Mouse (Mus musculus) heart, adult 2 months (tissue): ENCODE measurements around the gene Mdfic. TPM values are rescaled to one million over a fixed set of nuclear protein-coding genes. Genes with fewer than 3 reads are reported as not detected.

Experiments
- DNase-seq, 2 experiments: peaks; one replicate each; pipeline ENCODE4 v3.0.0; 2021
- H3K27ac ChIP-seq: fragments of 200-600 bp; 2 replicates; pipeline ENCODE4 v1.8.1; 2022
- H3K27me3 ChIP-seq: fragments of 200-500 bp; 2 replicates; pipeline ENCODE4 v1.6.1; 2012; ENCODE audit warnings: mild to moderate bottlenecking, low read length, inconsistent platforms, mixed read lengths; ENCODE audit not compliant: control insufficient read depth, insufficient read depth
- H3K36me3 ChIP-seq: fragments of 200-500 bp; 2 replicates; pipeline ENCODE4 v1.6.1; 2012; ENCODE audit warnings: low read length, inconsistent platforms; ENCODE audit not compliant: control insufficient read depth, insufficient read depth
- H3K4me1 ChIP-seq: fragments of 200-500 bp; 2 replicates; pipeline ENCODE4 v1.6.1; 2011; ENCODE audit warnings: low read length; ENCODE audit not compliant: control insufficient read depth, insufficient read depth
- H3K4me3 ChIP-seq: fragments of 200-600 bp; 2 replicates; pipeline ENCODE4 v1.8.1; 2022
- H3K79me2 ChIP-seq: fragments of 200-500 bp; replicated peaks from 2 replicates; pipeline ENCODE4 v1.6.1; 2012; ENCODE audit warnings: mild to moderate bottlenecking, inconsistent platforms, low read length, moderate library complexity, mixed read lengths; ENCODE audit not compliant: control insufficient read depth, insufficient read depth
- H3K9ac ChIP-seq: fragments of 200-500 bp; 2 replicates; pipeline ENCODE4 v1.6.1; 2012; ENCODE audit warnings: low read depth, mild to moderate bottlenecking, control low read depth, inconsistent platforms, low read length, mixed read lengths
- CTCF ChIP-seq: fragments of 200-600 bp; IDR thresholded peaks from 2 replicates; pipeline ENCODE4 v1.8.1; 2022; ENCODE audit warnings: antibody characterized with exemption, mild to moderate bottlenecking, moderate library complexity
- EP300 ChIP-seq: fragments of 200-500 bp; IDR thresholded peaks from 2 replicates; pipeline ENCODE4 v1.6.1; 2011; ENCODE audit warnings: low read depth, low read length, control low read depth; ENCODE audit not compliant: insufficient read depth
- POLR2A ChIP-seq: fragments of 200-500 bp; IDR thresholded peaks from 2 replicates; pipeline ENCODE4 v1.6.1; 2011; ENCODE audit warnings: mild to moderate bottlenecking, low read depth, low read length, control low read depth; ENCODE audit not compliant: insufficient read depth
- WGBS: fragments of 180-500 bp; shearing (Covaris S2); methylation state at CpG from one replicate; pipeline ENCODE4 v1.1.7; 2018; 5-methylcytosine and 5-hydroxymethylcytosine counted together
- intact Hi-C: fragments of 180-260 bp; cut with DNase I; formaldehyde crosslinking; loops from one replicate; pipeline ENCODE4 v1.15.1; 2025
- polyA plus RNA-seq: library from polyadenylated mRNA; depleted of rRNA; stranded (reverse); fragments of >200 nt; gene quantifications from 2 replicates; pipeline ENCODE4 v1.2.3, GENCODE M21; 2012
- total RNA-seq, 2 experiments: library from RNA; stranded (reverse); gene quantifications; 2 replicates each; pipeline ENCODE4 v1.2.3; 2021

Gene Mdfic
- total and polyA plus RNA-seq, 3 experiments: 5.3 to 15.3 (median 14.5) TPM

- H3K27ac ChIP-seq: no peak overlapping the region
- 69% methylated on average over 2 of the region's 2 CpGs for WGBS
- H3K4me1 ChIP-seq: peaks cover 11% of the 10 kb centered on the region
- peaks cover 20% of the 10 kb centered on the region for H3K36me3 ChIP-seq
- no peak overlapping the region for H3K9ac ChIP-seq
- intact Hi-C loops: no loop called here
- no peak for TF ChIP-seq POLR2A
- no peak for TF ChIP-seq EP300
- TF ChIP-seq CTCF: no peak
- H3K4me3 ChIP-seq: no peak overlapping the region
- H3K27me3 ChIP-seq: no peaks in the 10 kb centered on the region
- DNase-seq: no peak
- peaks cover 2% of the 10 kb centered on the region; the same call in 1 of the 2 replicates for H3K79me2 ChIP-seq
Observed at GRCm38 (mm10) chr6:15748943-15749342, 28.5 kb downstream of the Mdfic start.

- intact Hi-C loops: no loop called here
- 78% methylated on average over 5 of the region's 5 CpGs for WGBS
- TF ChIP-seq POLR2A (no peak), EP300 (no peak), CTCF (no peak)
- DNase-seq: no peak
- Histone ChIP-seq H3K4me3 (no peak overlapping the region), H3K4me1 (peaks cover 11% of the 10 kb centered on the region), H3K9ac (no peak overlapping the region), H3K36me3 (peaks cover 18% of the 10 kb centered on the region), H3K27me3 (no peaks in the 10 kb centered on the region), H3K79me2 (peaks cover 2% of the 10 kb centered on the region; the same call in 1 of the 2 replicates), H3K27ac (no peak overlapping the region)
Observed at GRCm38 (mm10) chr6:15750101-15750500, 29.6 kb downstream of the Mdfic start.

GRCm38 (mm10) chr6:15751375-15751774, 30.9 kb downstream of the Mdfic start:
- H3K36me3 ChIP-seq: peaks cover 11% of the 10 kb centered on the region
- intact Hi-C loops: no loop called here
- H3K4me3 ChIP-seq: no peak overlapping the region
- 93% methylated on average over 2 of the region's 2 CpGs for WGBS
- no peak overlapping the region for H3K9ac ChIP-seq
- H3K4me1 ChIP-seq: peaks cover 7% of the 10 kb centered on the region
- no peak for TF ChIP-seq POLR2A
- TF ChIP-seq EP300: no peak
- no peak for TF ChIP-seq CTCF
- H3K27me3 ChIP-seq: no peaks in the 10 kb centered on the region
- H3K27ac ChIP-seq: no peak overlapping the region
- DNase-seq: no peak
- peaks cover 2% of the 10 kb centered on the region; the same call in 1 of the 2 replicates for H3K79me2 ChIP-seq

GRCm38 (mm10) chr6:15752160-15752559, 31.7 kb downstream of the Mdfic start:
- peaks cover 9% of the 10 kb centered on the region for H3K36me3 ChIP-seq
- intact Hi-C loops: no loop called here

GRCm38 (mm10) chr6:15753208-15753607, 32.7 kb downstream of the Mdfic start:
- Histone ChIP-seq H3K27ac (peak overlapping the region; percentile 38), H3K79me2 (peaks cover 2% of the 10 kb centered on the region; the same call in 1 of the 2 replicates), H3K4me1 (peaks cover 6% of the 10 kb centered on the region), H3K36me3 (peaks cover 10% of the 10 kb centered on the region), H3K9ac (no peak overlapping the region), H3K4me3 (no peak overlapping the region), H3K27me3 (no peaks in the 10 kb centered on the region)
- TF ChIP-seq POLR2A (no peak), CTCF (no peak), EP300 (no peak)
- no peak for DNase-seq
- intact Hi-C loops: no loop called here

More at GRCm38 (mm10) chr6:15752160-15752559, 31.7 kb downstream of the Mdfic start:
- H3K79me2 ChIP-seq: peaks cover 2% of the 10 kb centered on the region; the same call in 1 of the 2 replicates
- WGBS: 95% methylated on average over 5 of the region's 5 CpGs
- no peak overlapping the region for H3K27ac ChIP-seq
- H3K9ac ChIP-seq: no peak overlapping the region
- TF ChIP-seq POLR2A: no peak
- no peak for TF ChIP-seq EP300
- TF ChIP-seq CTCF: no peak
- H3K27me3 ChIP-seq: no peaks in the 10 kb centered on the region
- no peak overlapping the region for H3K4me3 ChIP-seq
- peaks cover 7% of the 10 kb centered on the region for H3K4me1 ChIP-seq
- no peak for DNase-seq

GRCm38 (mm10) chr6:15758394-15758793, 37.9 kb downstream of the Mdfic start:
- Histone ChIP-seq H3K79me2 (no peaks in the 10 kb centered on the region; the same call in 1 of the 2 replicates), H3K36me3 (peaks cover 10% of the 10 kb centered on the region), H3K4me1 (peaks cover 2% of the 10 kb centered on the region), H3K27me3 (no peaks in the 10 kb centered on the region), H3K4me3 (no peak overlapping the region), H3K9ac (no peak overlapping the region), H3K27ac (peak overlapping the region; percentile 30; the same call in 1 of the 2 replicates)
- 39% methylated on average over 3 of the region's 3 CpGs for WGBS
- intact Hi-C loops: no loop called here
- no peak for TF ChIP-seq EP300
- no peak for TF ChIP-seq POLR2A
- TF ChIP-seq CTCF: no peak
- DNase-seq: no peak
